Mouse (Mus musculus): Measurements from ENCODE around the gene Rbbp6.

Gene Rbbp6

DNA sequence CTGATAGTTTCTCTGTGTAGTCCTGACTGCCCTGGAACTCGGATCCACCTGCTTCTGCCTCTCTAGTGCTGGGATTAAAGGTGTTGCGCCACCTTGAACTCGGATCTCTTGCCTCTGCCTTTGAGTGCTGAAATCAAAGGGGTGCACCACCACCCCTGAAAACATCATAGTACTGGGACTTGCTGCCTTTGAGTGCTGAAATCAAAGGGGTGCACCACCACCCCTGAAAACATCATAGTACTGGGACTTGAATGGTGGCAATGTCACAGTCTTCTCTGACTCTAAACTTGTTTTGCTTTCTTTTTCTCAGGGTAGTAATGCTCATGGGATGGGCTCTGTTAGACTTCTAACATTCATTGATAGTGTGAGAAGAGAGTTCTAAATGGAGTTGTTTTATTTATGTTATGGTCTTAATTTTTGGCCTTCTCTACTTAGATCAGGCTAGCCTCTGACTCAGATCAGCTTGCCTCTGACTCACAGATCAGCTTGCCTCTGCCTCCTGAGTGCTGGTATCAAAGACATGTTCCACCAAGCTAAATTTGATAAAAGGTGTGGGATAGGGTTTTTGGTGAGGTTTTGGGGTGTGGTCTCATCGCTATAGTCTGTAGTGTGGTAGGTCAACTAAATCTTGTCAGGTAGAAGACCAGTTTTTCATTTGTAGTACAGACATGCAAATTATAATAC lies 6.7 kb downstream of the Rbbp6 start:
- DNase-seq = no peak

- DNase-seq = no peak
Observed at GRCm38 (mm10) chr7:122979514-122979913, 14.0 kb downstream of the Rbbp6 start.

DNA sequence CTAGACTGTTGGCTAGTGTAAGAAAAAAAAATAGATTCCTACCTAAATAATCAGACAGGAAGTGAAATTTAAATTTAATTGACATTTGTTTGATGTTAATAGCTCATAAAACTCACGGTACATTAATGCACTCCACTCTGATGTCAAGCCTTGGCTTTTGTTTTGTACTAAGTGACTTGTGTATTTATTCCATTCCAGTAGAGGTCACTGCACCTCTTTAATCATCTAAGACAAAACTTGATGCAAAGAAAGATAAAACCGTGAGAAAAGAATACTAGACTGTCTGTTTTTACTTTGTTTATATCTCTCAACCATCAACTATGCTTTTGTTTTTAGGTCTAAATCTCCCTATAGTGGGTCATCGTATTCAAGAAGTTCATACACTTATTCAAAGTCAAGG lies 32.7 kb downstream of the Rbbp6 start:
- DNase-seq = no peak

- DNase-seq = no peak
Observed at GRCm38 (mm10) chr7:122999871-123000396, 34.4 kb downstream of the Rbbp6 start.

- DNase-seq = peak; percentile 68
Observed at GRCm38 (mm10) chr7:123000796-123001195, 35.3 kb downstream of the Rbbp6 start.

- no peak for DNase-seq
Observed at GRCm38 (mm10) chr7:123001341-123002027, 36.0 kb downstream of the Rbbp6 start.

- DNase-seq = no peak
Observed at GRCm38 (mm10) chr7:123002028-123002410, 36.5 kb downstream of the Rbbp6 start.

DNA sequence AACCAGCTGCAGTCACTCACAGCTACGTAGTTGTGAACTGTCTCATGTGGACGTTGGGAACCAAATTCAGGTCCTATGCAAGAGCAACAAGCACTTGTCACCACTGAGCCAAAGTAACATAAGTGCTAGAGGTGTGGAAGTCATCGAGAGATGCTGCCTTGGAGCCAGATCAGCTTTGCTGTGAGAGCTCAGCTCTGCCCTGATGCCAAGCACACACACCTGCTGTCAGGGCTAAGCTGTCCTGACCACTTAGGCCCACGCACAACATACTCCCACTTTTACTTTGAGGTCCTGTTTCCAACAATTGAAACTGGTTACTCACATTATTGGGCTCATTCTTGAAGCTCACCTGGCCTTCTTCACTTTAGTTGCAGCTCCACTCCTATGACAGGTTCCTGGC lies 37.7 kb downstream of the Rbbp6 start:
- DNase-seq = no peak

DNA sequence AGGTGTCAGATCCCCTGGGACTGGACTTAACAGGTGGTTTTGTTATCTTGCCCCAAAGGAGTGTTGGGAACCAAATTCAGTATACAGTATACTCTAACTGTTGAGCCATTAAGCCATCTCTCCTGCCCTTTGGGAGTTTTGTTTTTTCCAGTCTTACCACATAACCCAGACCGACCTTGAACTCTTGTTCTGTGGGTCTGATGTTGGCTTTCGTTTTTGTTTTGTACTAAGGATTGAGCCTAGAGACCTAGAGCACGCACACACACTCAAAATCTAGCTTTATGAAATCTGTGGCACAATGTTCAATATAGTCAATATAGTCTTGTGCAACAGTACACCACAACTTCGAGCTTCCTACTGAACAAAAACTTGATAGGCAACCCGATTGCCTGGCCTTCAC lies 39.0 kb downstream of the Rbbp6 start:
- no peak for DNase-seq

- DNase-seq = no peak
Observed at GRCm38 (mm10) chr7:123006251-123006650, 40.8 kb downstream of the Rbbp6 start.

GRCm38 (mm10) chr7:123007743-123008142 lies 42.3 kb downstream of the Rbbp6 start:
- DNase-seq = no peak

- no peak for DNase-seq
Observed at GRCm38 (mm10) chr7:123013466-123013865, 48.0 kb downstream of the Rbbp6 start.

- DNase-seq = peak; percentile 42
Observed at GRCm38 (mm10) chr7:123014729-123015128, 49.2 kb downstream of the Rbbp6 start.

DNA sequence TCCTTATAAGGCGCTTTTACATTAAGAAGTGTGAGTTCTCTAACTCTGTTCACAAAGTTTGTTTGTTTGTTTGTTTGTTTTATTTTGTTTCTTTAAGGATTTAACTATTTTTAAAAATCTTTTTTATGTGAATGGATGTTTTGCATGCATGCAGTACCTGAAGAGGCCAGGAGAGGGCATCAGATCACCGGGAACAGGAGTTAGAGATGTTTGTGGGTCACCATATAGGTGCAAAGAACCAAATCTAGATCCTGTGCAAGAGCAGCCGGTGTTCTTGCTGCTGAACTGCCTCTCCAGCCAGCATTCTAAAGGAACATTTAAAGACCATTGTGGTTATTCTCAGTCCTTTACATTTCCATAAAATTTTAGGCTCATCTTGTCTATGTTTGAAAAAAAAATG lies 52.1 kb downstream of the Rbbp6 start:
- no peak for DNase-seq

DNA sequence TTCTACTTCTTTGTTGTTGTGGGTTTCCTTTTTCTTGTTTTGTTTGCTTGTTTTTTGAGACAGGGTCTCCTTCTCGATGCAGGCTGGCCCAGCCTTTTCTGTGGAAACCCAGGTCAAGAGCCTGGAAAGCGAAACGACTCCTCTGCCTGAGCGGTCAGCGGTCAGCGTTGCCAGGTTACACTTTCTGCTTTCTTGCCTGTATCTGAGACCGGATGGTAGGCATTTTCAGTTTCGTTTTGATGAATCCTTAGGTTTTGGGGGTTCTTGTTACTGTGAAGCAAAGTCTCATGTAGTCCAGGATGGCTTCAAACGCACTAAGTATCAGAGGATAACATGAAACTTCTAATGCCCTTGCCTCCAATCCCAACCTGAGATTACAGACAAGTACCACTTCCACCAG lies 59.6 kb downstream of the Rbbp6 start:
- DNase-seq = no peak

GRCm38 (mm10) chr7:123030295-123030694 lies 64.8 kb downstream of the Rbbp6 start:
- DNase-seq = no peak

DNA sequence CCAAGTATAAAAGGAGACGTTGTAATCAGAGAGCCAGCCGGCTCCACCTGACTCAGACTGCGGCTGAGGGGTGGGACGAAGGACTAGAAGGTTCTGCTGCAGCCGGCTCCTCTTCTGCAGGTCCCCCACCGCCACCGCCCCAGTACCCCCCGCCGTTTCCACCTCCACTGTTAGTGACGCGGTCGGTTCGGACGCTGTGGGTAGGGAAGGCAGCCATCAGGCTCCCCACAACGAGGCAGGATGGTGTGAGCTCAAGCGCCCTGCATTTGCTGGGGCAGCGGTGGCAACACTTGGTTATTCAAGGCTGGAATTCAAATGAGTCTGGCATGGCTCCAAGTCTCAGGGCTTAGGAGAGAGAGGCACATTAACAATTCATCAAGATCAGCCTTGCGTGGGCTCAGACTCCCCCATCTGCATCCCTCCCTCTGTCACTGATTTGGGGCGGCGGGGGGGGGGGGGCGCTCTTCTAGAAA lies 65.3 kb downstream of the Rbbp6 start:
- peak; percentile 87 for DNase-seq

DNA sequence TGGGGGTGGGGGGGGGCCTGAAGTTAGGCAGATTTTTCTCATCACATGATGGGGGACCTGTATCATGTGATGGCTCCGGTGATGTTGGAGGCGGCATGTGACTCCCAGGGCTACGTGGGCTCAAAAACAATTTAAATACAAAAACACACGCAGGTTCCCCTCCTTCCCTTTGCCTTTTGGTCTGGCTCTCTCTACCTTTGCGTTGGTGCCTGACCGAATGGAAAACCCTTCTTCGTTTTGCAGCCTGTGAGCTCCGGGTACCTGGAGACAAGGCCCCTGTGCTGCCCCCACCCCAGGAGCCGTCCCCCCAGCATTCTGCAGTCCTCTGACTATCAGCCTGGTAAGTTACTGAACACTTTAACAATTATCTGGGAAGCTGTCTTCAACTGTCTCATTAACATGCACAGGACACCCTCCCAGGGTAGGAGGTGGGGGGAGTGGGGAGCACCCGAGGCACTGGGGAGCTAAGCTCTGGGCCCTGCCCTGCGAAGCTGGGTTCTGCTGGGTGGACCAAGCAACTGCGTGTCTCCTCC lies 65.8 kb downstream of the Rbbp6 start:
- DNase-seq = peak; percentile 19

GRCm38 (mm10) chr7:123035314-123035713 lies 69.8 kb downstream of the Rbbp6 start:
- DNase-seq = no peak

GRCm38 (mm10) chr7:123039302-123039701 lies 73.8 kb downstream of the Rbbp6 start:
- DNase-seq = no peak

DNA sequence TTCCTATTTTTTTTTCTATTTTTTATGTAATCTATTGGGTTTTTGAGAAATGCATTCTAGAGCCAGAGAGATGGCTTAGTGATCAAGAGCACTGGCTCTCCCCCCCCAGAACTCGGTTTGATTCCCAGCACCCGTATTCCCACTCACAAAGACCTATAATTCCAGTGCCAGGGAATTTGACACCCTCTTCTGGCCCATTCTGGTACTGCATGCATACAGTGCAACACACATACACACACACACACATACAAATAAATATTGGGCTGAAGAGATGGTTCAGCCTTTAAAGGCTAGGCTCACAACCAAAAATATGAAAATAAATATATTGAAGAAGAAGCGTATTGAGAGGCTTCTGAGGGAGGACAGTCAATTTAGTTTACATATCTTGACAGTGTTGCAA lies 79.7 kb downstream of the Rbbp6 start:
- no peak for DNase-seq

DNA sequence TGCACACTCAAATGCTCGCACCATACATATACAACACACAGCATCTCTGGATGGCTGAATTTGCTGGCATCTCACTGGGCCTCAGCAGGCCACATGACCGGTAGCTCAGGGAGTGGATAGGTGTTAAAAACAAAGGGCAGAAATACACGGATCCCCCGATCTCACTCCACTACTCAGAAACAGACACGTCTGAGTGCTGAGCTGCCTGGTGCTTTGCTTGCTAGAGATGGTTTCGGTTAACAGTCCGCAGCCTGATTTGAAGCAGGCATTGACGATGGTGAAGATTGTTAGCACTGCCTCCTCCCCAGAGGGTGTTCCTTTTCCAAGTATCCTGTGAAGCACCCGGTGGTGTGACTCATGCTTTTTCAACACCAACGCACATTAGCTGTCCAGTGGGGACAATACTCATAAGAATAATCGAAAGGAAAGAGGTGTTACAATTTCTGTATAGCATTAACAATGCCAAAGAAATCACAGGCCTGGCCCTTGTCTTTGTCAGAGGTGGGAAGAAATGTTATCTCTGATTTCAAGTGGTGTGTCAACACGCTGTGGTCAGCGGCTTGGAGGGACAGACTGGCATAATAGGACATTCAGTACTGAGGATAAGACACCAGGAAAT lies 81.1 kb downstream of the Rbbp6 start:
- DNase-seq = no peak
